Mouse (Mus musculus): ENCODE data around the gene Sirt5.

DNA sequence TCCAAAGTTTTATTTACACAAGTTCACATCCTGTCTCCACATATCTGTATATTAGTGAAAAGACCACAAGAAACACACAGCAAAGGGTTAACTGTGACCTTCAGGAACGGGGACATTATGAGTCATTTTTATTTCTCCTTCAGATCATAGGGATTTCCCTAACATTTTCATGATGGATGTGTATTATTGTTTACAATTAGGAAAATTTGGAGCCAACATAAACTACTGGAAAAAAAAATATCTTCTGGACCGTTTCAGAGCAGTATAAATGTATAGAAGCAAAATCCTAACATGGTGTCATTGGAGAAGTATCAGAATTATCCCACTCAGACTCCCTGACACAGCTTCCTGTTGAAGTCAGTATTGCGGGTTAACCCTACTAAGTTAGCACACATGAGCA lies 14.7 kb downstream of the Sirt5 start:
- TF ChIP-seq CTCF (IDR thresholded peaks at IDR 0.05; ENCODE audit: low read depth) (no peak), EP300 (IDR thresholded peaks at IDR 0.05; ENCODE audit: low read depth) (no peak)

Measured in liver, postnatal 0 days (tissue).